ENCODE assay signal across 10 mouse cellular contexts in the genomic region with DNA sequence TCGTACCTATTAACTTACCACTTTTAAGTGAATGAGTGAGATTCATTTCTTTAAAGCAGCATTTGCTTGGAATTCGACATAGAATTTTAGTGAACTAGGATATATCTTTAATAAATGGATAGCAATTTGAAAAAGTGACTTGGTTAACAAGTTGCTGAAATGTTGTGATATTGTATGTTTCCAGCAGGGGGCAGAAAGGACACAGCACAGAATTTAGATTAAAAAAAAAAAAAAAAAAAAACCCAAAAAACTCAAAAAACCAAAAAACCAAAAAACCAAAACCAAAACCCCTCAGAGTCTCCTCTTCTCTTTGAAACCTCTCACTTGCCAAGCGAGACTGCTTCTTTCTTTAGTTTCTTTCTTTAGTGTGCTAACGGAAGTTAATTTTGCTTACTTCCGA. TPM values are rescaled to one million over a fixed set of nuclear protein-coding genes. Genes with fewer than 3 reads are reported as not detected.
DNase-seq lines count a peak whose midpoint lies in the region; ATAC-seq and TF ChIP-seq lines count a peak whose summit lies in the region.
"Had no signal": no experiment of that assay in that cellular context is flagged by ENCODE, and none has a peak within 500 bp of the region (broad histone marks: within the 10 kb centered on the region; RNA-seq: fewer than 3 reads in every experiment).

No protein-coding gene starts in this region.

- no peaks in the 10 kb centered on the region for H3K79me2 ChIP-seq in CH12.LX (replicated peaks; ENCODE audit: control insufficient read depth, extremely low read depth, insufficient read depth, poor library complexity, severe bottlenecking)

- TF ChIP-seq CTCF in kidney, postnatal 0 days (IDR thresholded peaks at IDR 0.05; ENCODE audit: low read depth), result peak; percentile 73
- peak; percentile 14 to 81; a peak in 3 of 4 replicates for TF ChIP-seq CTCF in CH12.LX (conservative IDR thresholded peaks at IDR 0.05 in 1 of 2, IDR thresholded peaks at IDR 0.05 in 1 of 2; ENCODE audit: low read depth in 2 of 2, low read length in 2 of 2)
- peak; percentile 38 for TF ChIP-seq CTCF in Patski (IDR thresholded peaks at IDR 0.05)

- in situ Hi-C loops in CH12.LX (cut with MboI; ENCODE audit: low pct_ligation_motif_present, low pct_unique_long_range_greater_than_20kb, low sequenced_read_pairs), result no loop called here
- in situ Hi-C loops in Patski (cut with MboI; ENCODE audit: low pct_unique_long_range_greater_than_20kb), result no loop called here

- DNase-seq in kidney, postnatal 0 days (ENCODE audit: low spot score), result peak; percentile 69
- no peak for DNase-seq in kidney, adult 11 months
- peak; percentile 60 for DNase-seq in CH12.LX (ENCODE audit: extremely low read depth)
- DNase-seq in Patski (ENCODE audit: low read depth, low spot score), result peak; percentile 22
- peak; percentile 79 for DNase-seq in induced T-regulatory cell, adult 2 months (ENCODE audit: low read depth)
- no peak for DNase-seq in thymus, adult 18-20 months
- no peak for DNase-seq in left cerebral cortex, adult 9 months (ENCODE audit: low spot score in 2 of 2)
- DNase-seq: right cerebral cortex, postnatal 14 days had no signal

- no peak for TF ChIP-seq EP300 in CH12.LX (IDR thresholded peaks at IDR 0.05; ENCODE audit: low read length)

- no peaks in the 10 kb centered on the region for H3K27me3 ChIP-seq in kidney, postnatal 0 days (ENCODE audit: insufficient read depth, low read length)
- H3K27me3 ChIP-seq in CH12.LX (replicated peaks) (no peaks in the 10 kb centered on the region), Patski (no peaks in the 10 kb centered on the region)
- H3K27me3 ChIP-seq: lung, embryonic 15.5 days had no signal

- TF ChIP-seq POLR2A in CH12.LX (IDR thresholded peaks at IDR 0.05; ENCODE audit: low read depth, low read length), result no peak

- dilution Hi-C loops in CH12.LX (cut with MboI; ENCODE audit: extremely low pct_ligation_motif_present, extremely low pct_unique_long_range_greater_than_20kb, low sequenced_read_pairs), result no loop called here

- no peaks in the 10 kb centered on the region for H3K4me1 ChIP-seq in kidney, postnatal 0 days (replicated peaks; ENCODE audit: insufficient read depth, low read length)
- no peaks in the 10 kb centered on the region for H3K4me1 ChIP-seq in CH12.LX (ENCODE audit: control insufficient read depth in 1 of 2, insufficient read depth in 2 of 2)
- H3K4me1 ChIP-seq: lung, embryonic 15.5 days had no signal

- peak; percentile 78 for TF ChIP-seq RAD21 in CH12.LX (IDR thresholded peaks at IDR 0.05; ENCODE audit: low read depth, low read length)

- no peak for ATAC-seq in kidney, postnatal 0 days (replicated peaks; ENCODE audit: low FRiP score, low read depth)
- ATAC-seq in Patski, result no peak
- no peak for ATAC-seq in megakaryocyte, adult 5-6 weeks (ENCODE audit: poor library complexity, severe bottlenecking)

- no peak overlapping the region for H3K4me3 ChIP-seq in kidney, postnatal 0 days (replicated peaks; ENCODE audit: low read depth, low read length)
- no peak overlapping the region for H3K4me3 ChIP-seq in CH12.LX (replicated peaks in 1 of 3; ENCODE audit: low read depth in 2 of 3, low read length in 2 of 3, poor library complexity in 1 of 3)
- H3K4me3 ChIP-seq: lung, embryonic 15.5 days had no signal

- H3K9ac ChIP-seq in kidney, postnatal 0 days (ENCODE audit: low read depth, low read length), result no peak overlapping the region
- no peak overlapping the region for H3K9ac ChIP-seq in CH12.LX (ENCODE audit: insufficient read depth, low read depth)
- H3K9ac ChIP-seq: lung, embryonic 15.5 days had no signal

- POLR2A ChIA-PET in Patski (lab: Charles Lee), result no interaction called here

- no peak overlapping the region for H3K4me2 ChIP-seq in kidney, postnatal 0 days (ENCODE audit: low read length)
- no peak overlapping the region for H3K4me2 ChIP-seq in CH12.LX (ENCODE audit: insufficient read depth, low read depth, poor library complexity, severe bottlenecking)
- H3K4me2 ChIP-seq: lung, embryonic 15.5 days had no signal

- H3K9me3 ChIP-seq in kidney, postnatal 0 days (replicated peaks; ENCODE audit: low read length), result no peaks in the 10 kb centered on the region
- no peaks in the 10 kb centered on the region for H3K9me3 ChIP-seq in CH12.LX (replicated peaks; ENCODE audit: low read length)
- H3K9me3 ChIP-seq: lung, embryonic 15.5 days had no signal

- no peak overlapping the region for H3K27ac ChIP-seq in kidney, postnatal 0 days
- no peak overlapping the region for H3K27ac ChIP-seq in CH12.LX (ENCODE audit: insufficient read depth, low read depth)
- H3K27ac ChIP-seq: lung, embryonic 15.5 days had no signal

- 74% methylated on average over 5 of the region's 5 CpGs for WGBS in kidney, postnatal 0 days

- H3K36me3 ChIP-seq in kidney, postnatal 0 days (ENCODE audit: insufficient read depth, low read length), result peaks cover 11% of the 10 kb centered on the region; the same call in 1 of the 2 replicates
- no peaks in the 10 kb centered on the region for H3K36me3 ChIP-seq in CH12.LX (replicated peaks in 1 of 2; ENCODE audit: control insufficient read depth in 1 of 2, insufficient read depth in 1 of 2, low read length in 1 of 2)
- H3K36me3 ChIP-seq: lung, embryonic 15.5 days had no signal

- CTCF ChIA-PET in Patski (lab: Charles Lee), result interaction anchor here (0.9 kb wide), 1 partner anchor 258 kb away, joined by 3 read pairs; no protein-coding TSS in a partner anchor

TF ChIP-seq in CH12.LX, 34 proteins besides CTCF, POLR2A, EP300 and RAD21:
- TF ChIP-seq TBP (conservative IDR thresholded peaks at IDR 0.05; ENCODE audit: low read depth, low read length) (0 out of 2 replicates have a peak, but pooled peaks have one; percentile 14), POLR2AphosphoS2 (IDR thresholded peaks at IDR 0.05; ENCODE audit: low read depth, low read length) (no peak), ZKSCAN1 (IDR thresholded peaks at IDR 0.05; ENCODE audit: borderline replicate concordance, low read depth, low read length) (peak; percentile 95), GABPA (IDR thresholded peaks at IDR 0.05; ENCODE audit: insufficient replicate concordance, low read depth, low read length) (no peak), ZNF384 (IDR thresholded peaks at IDR 0.05; ENCODE audit: low read depth, low read length) (peak; percentile 99), SIN3A (IDR thresholded peaks at IDR 0.05; ENCODE audit: low read length) (0 out of 2 replicates have a peak, but pooled peaks have one; percentile 35), SMC3 (IDR thresholded peaks at IDR 0.05; ENCODE audit: low read depth, low read length) (peak; percentile 69)

RNA-seq across cellular contexts. Expression of a gene that starts 24.6 kb away (rescaled TPM):
- polyA plus RNA-seq in kidney, postnatal 0 days (2015; fragmentation: Nextera tagmentation; extraction: Ambion mirVana), result 31.5 and 37.7 TPM in 2 replicates
- total RNA-seq in CH12.LX (2012; rRNA removed) (62.1 and 76.5 TPM in 2 replicates), CH12.LX (2014; rRNA removed) (172 and 191 TPM in 2 replicates)
- polyA plus RNA-seq in CH12.LX (2012; ENCODE audit: insufficient read length, low read depth) (89.3 and 109 TPM in 2 replicates), Patski (2021) (34.3 TPM)
- total RNA-seq in megakaryocyte, adult 5-6 weeks (2015), result 28.9 and 31.7 TPM in 2 replicates
- total RNA-seq in megakaryocyte, adult 5-6 weeks (2017), result 25.4 and 31.8 TPM in 2 replicates

Comparison
In these comparisons a context has a peak if more than half of its experiments do, and no peak if none do; other contexts are left out.
1. DNase-seq: peak in kidney, postnatal 0 days (single experiment), CH12.LX (single experiment), Patski (single experiment) and induced T-regulatory cell, adult 2 months (single experiment); none in kidney, adult 11 months (single experiment), thymus, adult 18-20 months (0 of 2) and left cerebral cortex, adult 9 months (0 of 2).
2. Peak in every context shown above with its lines, with median percentiles within 50 percentile points of each other: CTCF ChIP-seq.